Mouse (Mus musculus) subcutaneous adipose tissue, adult 2 months (tissue): ENCODE data around the gene Srl. TPM values are rescaled to one million over a fixed set of nuclear protein-coding genes. Genes with fewer than 3 reads are reported as not detected.

Experiments used
- polyA plus RNA-seq: library from polyadenylated mRNA; depleted of rRNA; stranded (reverse); fragments of >200 nt; gene quantifications from 2 replicates; pipeline ENCODE4 v1.2.3, GENCODE M21; 2012; ENCODE audit warnings: low replicate concordance; rRNA removed

Gene Srl
- polyA plus RNA-seq = 6.5 and 7.3 TPM in 2 replicates

DNA sequence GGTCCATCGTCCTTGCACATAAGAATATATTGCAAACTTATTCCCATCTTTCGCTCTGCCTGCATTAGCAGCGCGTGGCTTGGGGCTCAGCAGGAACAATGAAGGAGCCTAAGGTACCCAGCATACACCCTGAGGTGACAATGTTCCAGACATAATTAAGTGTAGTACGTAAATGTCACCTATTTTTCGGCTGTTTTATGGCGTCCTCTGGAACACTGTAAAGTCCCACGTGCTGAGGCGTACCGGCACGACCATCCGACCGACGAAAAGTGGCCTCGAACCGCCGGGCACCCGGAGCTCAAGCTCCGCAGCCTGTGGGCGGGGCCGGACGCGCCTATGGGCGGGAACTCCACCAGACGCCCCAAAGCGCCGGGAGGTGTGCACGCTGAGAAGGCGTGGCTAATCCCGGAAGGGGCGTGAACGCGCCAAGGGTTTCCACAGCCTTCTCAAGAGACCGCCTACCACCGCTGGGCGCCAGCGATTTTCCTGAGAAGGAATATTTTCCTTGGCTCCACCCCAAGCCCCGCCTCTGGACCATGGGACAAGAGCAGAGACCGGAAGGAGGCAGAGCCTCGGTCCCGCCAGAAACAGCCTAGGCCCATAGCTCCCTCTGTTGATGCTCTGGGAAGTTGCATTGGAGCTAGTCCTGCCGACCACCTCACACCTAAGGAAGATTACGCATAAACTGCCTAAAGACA lies at the start of gene Srl:
Gene Srl, minus strand, starts transcription at position 316 of the 698 bp plus-strand sequence.

DNA sequence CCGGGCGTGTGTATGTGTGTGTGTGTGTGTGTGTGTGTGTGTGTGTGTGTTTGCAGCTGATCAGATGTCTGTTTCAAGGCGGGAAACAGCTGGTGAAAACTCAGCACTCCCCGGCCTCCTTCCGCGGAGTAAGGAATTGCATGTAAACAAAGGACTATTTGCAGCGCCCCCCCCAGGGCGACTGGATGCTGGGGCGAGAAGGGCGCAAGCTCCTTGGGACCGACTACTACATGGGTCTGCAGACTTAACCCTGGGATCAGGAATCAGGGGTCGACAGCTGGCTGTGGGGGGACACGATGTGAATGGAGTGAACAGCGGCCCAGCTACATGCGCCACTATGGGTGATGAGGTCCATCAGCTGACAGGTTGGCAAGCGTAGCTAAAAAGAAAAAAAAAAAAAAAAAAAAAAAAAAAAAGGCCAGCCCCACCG lies 18.1 kb upstream of the Srl start, which contains the start of gene Tfap4:
Gene Tfap4, minus strand, starts transcription at position 140 of the 430 bp plus-strand sequence.

Other genes starting within 250 kb of the Srl start
- 9.9 and 13.3 TPM in 2 replicates for gene Adcy9, start 121.3 kb downstream of the Srl start, polyA plus RNA-seq
- gene Tfap4, start 18.0 kb upstream of the Srl start, polyA plus RNA-seq = 4.9 and 16.0 TPM in 2 replicates
- gene Glis2, start 52.9 kb upstream of the Srl start, polyA plus RNA-seq = 22.3 and 54.0 TPM in 2 replicates
- gene Pam16, start 83.2 kb upstream of the Srl start, polyA plus RNA-seq = 13.9 and 23.4 TPM in 2 replicates
- 41.7 and 46.7 TPM in 2 replicates for gene Vasn, start 98.1 kb upstream of the Srl start, polyA plus RNA-seq
- 39.1 and 49.0 TPM in 2 replicates for gene Dnaja3, start 98.2 kb upstream of the Srl start, polyA plus RNA-seq
- gene Coro7, start 138.0 kb upstream of the Srl start, polyA plus RNA-seq = 54.8 and 56.0 TPM in 2 replicates
- 11.5 and 16.7 TPM in 2 replicates for gene Nmral1, start 177.5 kb upstream of the Srl start, polyA plus RNA-seq
- gene Hmox2, start 184.5 kb upstream of the Srl start, polyA plus RNA-seq = 44.2 and 52.6 TPM in 2 replicates
- gene Cdip1, start 248.5 kb upstream of the Srl start, polyA plus RNA-seq = 88.3 and 114 TPM in 2 replicates